Mouse (Mus musculus) heart, embryonic 14.5 days (tissue): ENCODE measurements around the gene Grin3b. TPM values are rescaled to one million over a fixed set of nuclear protein-coding genes. Genes with fewer than 3 reads are reported as not detected.

ENCODE experiments used
- ATAC-seq: fragments of 200-750 bp; cut with Nextera tagmentation; 2 replicates; pipeline ENCODE4 v1.8.0; 2017; ENCODE audit warnings: low read depth, moderate TSS enrichment; ENCODE audit not compliant: insufficient number of reproducible peaks, insufficient read depth, low FRiP score
- H3K27ac ChIP-seq, 2 experiments: fragments of 200-500 bp in 1 of 2; fragments of 300-500 bp in 1 of 2; sonication (generic) in 1 of 2; replicated peaks in 1 of 2; 2 replicates each; pipeline ENCODE4 v1.5.1; 2012 to 2014; ENCODE audit warnings: low read depth in 2 of 2, low read length in 2 of 2, control low read depth in 1 of 2, mild to moderate bottlenecking in 1 of 2, mixed read lengths in 1 of 2; ENCODE audit not compliant: control insufficient read depth in 1 of 2, insufficient read depth in 1 of 2
- H3K27me3 ChIP-seq: fragments of 300-500 bp; sonication (generic); 2 replicates; pipeline ENCODE4 v1.6.1; 2014; ENCODE audit warnings: mild to moderate bottlenecking, low read length, control low read depth; ENCODE audit not compliant: control insufficient read depth, insufficient read depth
- H3K36me3 ChIP-seq: fragments of 300-500 bp; sonication (generic); 2 replicates; pipeline ENCODE4 v1.6.1; 2014; ENCODE audit warnings: mild to moderate bottlenecking, control low read depth, low read length, mixed read lengths; ENCODE audit not compliant: control insufficient read depth, insufficient read depth
- H3K4me1 ChIP-seq, 2 experiments: fragments of 200-500 bp in 1 of 2; fragments of 300-500 bp in 1 of 2; sonication (generic) in 1 of 2; 2 replicates each; pipeline ENCODE4 v1.6.1; 2012 to 2014; ENCODE audit warnings: low read length in 2 of 2, control low read depth in 1 of 2, mixed read lengths in 1 of 2; ENCODE audit not compliant: control insufficient read depth in 2 of 2, insufficient read depth in 2 of 2
- H3K4me2 ChIP-seq: fragments of 300-500 bp; sonication (generic); 2 replicates; pipeline ENCODE4 v1.6.1; 2014; ENCODE audit warnings: mild to moderate bottlenecking, low read length
- H3K4me3 ChIP-seq, 2 experiments: fragments of 200-500 bp in 1 of 2; fragments of 300-500 bp in 1 of 2; sonication (generic) in 1 of 2; 2 replicates each; pipeline ENCODE4 v1.5.1; 2012 to 2014; ENCODE audit warnings: low read length in 2 of 2, mild to moderate bottlenecking in 2 of 2, control low read depth in 1 of 2, low read depth in 1 of 2, moderate library complexity in 1 of 2; ENCODE audit not compliant: control insufficient read depth in 1 of 2, insufficient read depth in 1 of 2
- H3K9ac ChIP-seq: fragments of 300-500 bp; sonication (generic); 2 replicates; pipeline ENCODE4 v1.6.1; 2014; ENCODE audit warnings: mild to moderate bottlenecking, low read length
- H3K9me3 ChIP-seq: fragments of 300-500 bp; sonication (generic); 2 replicates; pipeline ENCODE4 v1.6.1; 2016; ENCODE audit warnings: low read length, control low read depth; ENCODE audit not compliant: control insufficient read depth
- WGBS: fragments of 180-500 bp; shearing (Covaris S2); extraction: QIAGEN DNeasy Blood & Tissue Kit; methylation state at CpG from one replicate; pipeline ENCODE4 v1.1.7; 2014; 5-methylcytosine and 5-hydroxymethylcytosine counted together
- polyA plus RNA-seq: library from polyadenylated mRNA; unstranded; fragments of >200 nt; fragmentation: Nextera tagmentation; extraction: Ambion mirVana; gene quantifications from 2 replicates; pipeline ENCODE4 v1.2.1, GENCODE M21; 2014

Grin3b gene
- polyA plus RNA-seq, 1 experiment from 2014 or later = 0.18 TPM

DNA sequence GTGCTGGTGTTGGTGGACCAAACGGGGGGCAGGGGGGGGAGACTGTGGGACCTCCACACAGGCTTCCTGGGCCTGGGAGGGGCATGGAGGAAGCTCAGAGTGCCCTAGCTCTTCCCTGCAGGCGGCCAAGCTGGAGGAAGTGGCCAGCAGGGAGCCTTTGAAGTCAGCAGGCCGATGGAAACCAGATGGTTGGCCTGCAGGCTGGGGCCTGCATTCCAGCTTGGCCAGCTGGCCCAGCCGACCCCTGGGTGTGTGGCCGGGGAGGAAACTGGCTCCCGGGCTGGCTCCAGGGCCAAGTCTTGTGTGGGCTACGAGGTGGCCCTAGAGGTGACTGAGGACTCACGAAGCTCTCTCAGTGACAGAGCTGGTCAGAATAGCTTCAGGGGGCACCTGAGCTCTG, 37.8 kb upstream of the Grin3b start:
- Histone ChIP-seq H3K36me3 (peaks cover 37% of the 10 kb centered on the region), H3K9ac (peak overlapping the region; percentile 13; the same call in 1 of the 2 replicates), H3K27me3 (no peaks in the 10 kb centered on the region), H3K27ac (peak overlapping the region; percentile 6 to 31; a peak in 2 of 4 replicates), H3K9me3 (no peaks in the 10 kb centered on the region), H3K4me3 (no peak overlapping the region), H3K4me2 (no peak overlapping the region), H3K4me1 (peaks cover 44 to 70% of the 10 kb centered on the region in 2 experiments)
- no peak for ATAC-seq
- 10% methylated on average over 8 of the region's 8 CpGs for WGBS

- Histone ChIP-seq H3K36me3 (peaks cover 41% of the 10 kb centered on the region), H3K27me3 (no peaks in the 10 kb centered on the region), H3K27ac (peak overlapping the region; percentile 6 to 31; a peak in 2 of 4 replicates), H3K9me3 (no peaks in the 10 kb centered on the region), H3K4me1 (peaks cover 44 to 74% of the 10 kb centered on the region in 2 experiments), H3K4me3 (no peak overlapping the region), H3K9ac (peak overlapping the region; percentile 13; the same call in 1 of the 2 replicates), H3K4me2 (no peak overlapping the region)
- 50% methylated on average over 9 of the region's 9 CpGs for WGBS
- ATAC-seq = no peak
These were observed 37.3 kb upstream of the Grin3b start for GRCm38 (mm10) chr10:79933145-79933679.

DNA sequence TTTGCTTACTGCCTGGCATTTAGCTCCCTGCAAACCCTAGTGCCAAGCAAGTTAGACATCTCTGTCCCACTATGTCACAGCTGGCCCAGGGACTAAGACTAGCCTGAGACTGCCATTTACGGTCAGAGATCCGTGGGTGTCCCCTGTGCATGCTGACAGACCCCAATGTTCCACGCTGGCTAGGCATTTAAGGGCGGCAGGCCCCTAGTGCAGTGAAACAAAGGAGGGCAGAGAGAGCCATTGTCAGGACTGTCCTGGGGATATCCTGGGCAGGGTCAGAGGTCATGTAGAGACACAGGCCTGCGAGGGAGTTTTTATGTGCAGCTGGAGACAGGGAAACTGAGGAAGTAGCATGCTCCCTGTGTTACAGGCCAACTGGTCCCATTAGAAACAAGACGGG, 36.7 kb upstream of the Grin3b start:
- Histone ChIP-seq H3K27me3 (no peaks in the 10 kb centered on the region), H3K9ac (no peak overlapping the region), H3K36me3 (peaks cover 41% of the 10 kb centered on the region), H3K4me1 (peaks cover 41 to 69% of the 10 kb centered on the region in 2 experiments), H3K27ac (0 out of 4 replicates have a peak overlapping the region, but pooled peaks of 1 of the 2 experiments have one; percentile 1), H3K4me3 (no peak overlapping the region), H3K9me3 (no peaks in the 10 kb centered on the region), H3K4me2 (0 out of 2 replicates have a peak overlapping the region, but pooled peaks have one; percentile 18)
- no peak for ATAC-seq
- 77% methylated on average over 6 of the region's 6 CpGs for WGBS

DNA sequence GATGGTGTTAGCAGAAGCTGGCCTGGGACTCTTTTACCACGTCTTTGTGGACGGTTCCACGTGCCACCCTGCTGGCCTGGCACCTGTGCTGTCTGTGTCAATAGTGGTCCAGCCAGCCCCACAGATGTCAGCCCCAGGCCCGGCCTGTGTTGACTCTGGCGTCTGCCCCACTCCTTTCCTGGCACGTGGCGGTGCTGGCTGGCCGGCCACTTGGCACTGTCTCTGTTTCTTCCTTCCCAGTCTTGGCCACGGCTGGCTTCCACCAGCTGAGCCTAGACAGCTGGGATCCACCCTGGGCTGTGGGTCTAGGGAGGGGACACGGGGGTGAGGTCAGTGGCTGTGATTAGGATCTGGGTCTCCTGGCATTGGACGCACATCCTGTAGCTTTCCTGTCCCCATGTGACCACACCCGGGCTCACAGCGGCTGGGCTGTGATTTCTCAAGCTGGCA, 36.2 kb upstream of the Grin3b start:
- H3K27ac ChIP-seq = 0 out of 4 replicates have a peak overlapping the region, but pooled peaks of 1 of the 2 experiments have one; percentile 1
- no peak overlapping the region for H3K9ac ChIP-seq
- peak overlapping the region; percentile 18; the same call in 1 of the 2 replicates for H3K4me2 ChIP-seq
- no peaks in the 10 kb centered on the region for H3K9me3 ChIP-seq
- H3K4me1 ChIP-seq = peaks cover 41 to 65% of the 10 kb centered on the region in 2 experiments
- no peaks in the 10 kb centered on the region for H3K27me3 ChIP-seq
- H3K4me3 ChIP-seq = no peak overlapping the region
- WGBS = 51% methylated on average over 13 of the region's 13 CpGs
- peaks cover 41% of the 10 kb centered on the region for H3K36me3 ChIP-seq
- peak; percentile 56 for ATAC-seq

- peaks cover 41% of the 10 kb centered on the region for H3K36me3 ChIP-seq
- H3K27me3 ChIP-seq = no peaks in the 10 kb centered on the region
- 91% methylated on average over 16 of the region's 16 CpGs for WGBS
- no peaks in the 10 kb centered on the region for H3K9me3 ChIP-seq
- ATAC-seq = no peak
- H3K4me1 ChIP-seq = peaks cover 46 to 64% of the 10 kb centered on the region in 2 experiments
- H3K4me3 ChIP-seq = no peak overlapping the region
- H3K4me2 ChIP-seq = no peak overlapping the region
- 0 out of 4 replicates have a peak overlapping the region, but pooled peaks of 1 of the 2 experiments have one; percentile 3 for H3K27ac ChIP-seq
- H3K9ac ChIP-seq = no peak overlapping the region
These were observed 35.5 kb upstream of the Grin3b start for GRCm38 (mm10) chr10:79934794-79935569.

GRCm38 (mm10) chr10:79936284-79936910, 34.1 kb upstream of the Grin3b start:
- peaks cover 54 to 76% of the 10 kb centered on the region in 2 experiments for H3K4me1 ChIP-seq
- 31% methylated on average over 10 of the region's 10 CpGs for WGBS
- H3K27me3 ChIP-seq = no peaks in the 10 kb centered on the region
- peak overlapping the region in 1 of 2 experiments; percentile 21; a peak in 1 of 4 replicates for H3K4me3 ChIP-seq
- H3K27ac ChIP-seq = peak overlapping the region; percentile 78 to 80
- peaks cover 32% of the 10 kb centered on the region for H3K36me3 ChIP-seq
- no peak for ATAC-seq
- H3K9me3 ChIP-seq = no peaks in the 10 kb centered on the region
- H3K9ac ChIP-seq = peak overlapping the region; percentile 55
- H3K4me2 ChIP-seq = peak overlapping the region; percentile 60

GRCm38 (mm10) chr10:79936911-79937441, 33.5 kb upstream of the Grin3b start:
- Histone ChIP-seq H3K27me3 (no peaks in the 10 kb centered on the region), H3K4me3 (peak overlapping the region; percentile 10 to 21; a peak in 2 of 4 replicates), H3K4me2 (peak overlapping the region; percentile 60), H3K36me3 (peaks cover 27% of the 10 kb centered on the region; the same call in 1 of the 2 replicates), H3K9me3 (no peaks in the 10 kb centered on the region), H3K27ac (peak overlapping the region; percentile 78 to 80), H3K9ac (peak overlapping the region; percentile 55), H3K4me1 (peaks cover 54 to 73% of the 10 kb centered on the region in 2 experiments)
- peak; percentile 46 for ATAC-seq
- WGBS = 22% methylated on average over 27 of the region's 27 CpGs
